Mouse (Mus musculus) stomach, embryonic 15.5 days (tissue): ENCODE data around the gene Slc48a1. TPM values are rescaled to one million over a fixed set of nuclear protein-coding genes. Genes with fewer than 3 reads are reported as not detected.
A peak's percentile ranks its signal among the peaks of the same experiment; 100 is the strongest.

Source experiments
- ATAC-seq: fragments of 200-750 bp; cut with Nextera tagmentation; 2 replicates; pipeline ENCODE4 v1.8.0; 2017; ENCODE audit warnings: low read depth, moderate number of reproducible peaks, moderate TSS enrichment; ENCODE audit not compliant: insufficient read depth, low FRiP score
- H3K27ac ChIP-seq: fragments of 300-500 bp; sonication (generic); 2 replicates; pipeline ENCODE4 v1.5.1; 2015; ENCODE audit warnings: mild to moderate bottlenecking, inconsistent platforms
- H3K27me3 ChIP-seq: fragments of 300-500 bp; sonication (generic); replicated peaks from 2 replicates; pipeline ENCODE4 v1.6.1; 2015; ENCODE audit warnings: inconsistent platforms
- H3K36me3 ChIP-seq: fragments of 300-500 bp; sonication (generic); 2 replicates; pipeline ENCODE4 v1.6.1; 2015; ENCODE audit warnings: inconsistent platforms
- H3K4me1 ChIP-seq: fragments of 300-500 bp; sonication (generic); 2 replicates; pipeline ENCODE4 v1.6.1; 2015; ENCODE audit warnings: inconsistent platforms
- H3K4me2 ChIP-seq: fragments of 300-500 bp; sonication (generic); 2 replicates; pipeline ENCODE4 v1.6.1; 2015; ENCODE audit warnings: mild to moderate bottlenecking, inconsistent platforms
- H3K4me3 ChIP-seq: fragments of 300-500 bp; sonication (generic); replicated peaks from 2 replicates; pipeline ENCODE4 v1.5.1; 2015; ENCODE audit warnings: inconsistent platforms
- H3K9ac ChIP-seq: fragments of 300-500 bp; sonication (generic); 2 replicates; pipeline ENCODE4 v1.6.1; 2015; ENCODE audit warnings: inconsistent platforms
- H3K9me3 ChIP-seq: fragments of 300-500 bp; sonication (generic); 2 replicates; pipeline ENCODE4 v1.6.1; 2016; ENCODE audit warnings: inconsistent platforms
- WGBS: fragments of 180-500 bp; shearing (Covaris S2); methylation state at CpG from one replicate; pipeline ENCODE4 v1.1.7; 2015; 5-methylcytosine and 5-hydroxymethylcytosine counted together
- polyA plus RNA-seq: library from polyadenylated mRNA; unstranded; fragments of >200 nt; fragmentation: Nextera tagmentation; extraction: Ambion mirVana; gene quantifications from 2 replicates; pipeline ENCODE4 v1.2.1, GENCODE M21; 2015

Slc48a1 gene
- polyA plus RNA-seq, 1 experiment from 2014 or later, result 41.9 TPM

DNA sequence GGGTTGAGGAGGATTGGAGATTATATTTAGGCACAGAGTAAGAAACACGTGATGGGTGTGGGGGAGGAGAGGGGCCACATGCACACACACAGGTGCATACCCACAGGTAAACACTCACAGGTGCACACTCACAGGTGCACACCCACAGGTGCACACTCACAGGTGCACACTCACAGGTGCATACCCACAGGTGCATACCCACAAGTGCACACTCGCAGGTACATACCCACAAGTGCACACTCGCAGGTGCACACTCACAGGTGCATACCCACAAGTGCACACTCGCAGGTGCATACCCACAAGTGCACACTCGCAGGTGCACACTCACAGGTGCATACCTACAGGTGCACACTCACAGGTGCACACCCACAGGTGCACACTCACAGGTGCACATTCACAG lies 32.1 kb downstream of the Slc48a1 start:
- no peak overlapping the region for H3K9ac ChIP-seq
- no peaks in the 10 kb centered on the region for H3K9me3 ChIP-seq
- no peaks in the 10 kb centered on the region for H3K27me3 ChIP-seq
- H3K4me1 ChIP-seq, result peaks cover 30% of the 10 kb centered on the region
- ATAC-seq, result no peak
- WGBS, result 88% methylated on average over 5 of the region's 5 CpGs
- H3K4me3 ChIP-seq, result no peak overlapping the region
- H3K4me2 ChIP-seq, result no peak overlapping the region
- H3K36me3 ChIP-seq, result peaks cover 37% of the 10 kb centered on the region
- no peak overlapping the region for H3K27ac ChIP-seq

DNA sequence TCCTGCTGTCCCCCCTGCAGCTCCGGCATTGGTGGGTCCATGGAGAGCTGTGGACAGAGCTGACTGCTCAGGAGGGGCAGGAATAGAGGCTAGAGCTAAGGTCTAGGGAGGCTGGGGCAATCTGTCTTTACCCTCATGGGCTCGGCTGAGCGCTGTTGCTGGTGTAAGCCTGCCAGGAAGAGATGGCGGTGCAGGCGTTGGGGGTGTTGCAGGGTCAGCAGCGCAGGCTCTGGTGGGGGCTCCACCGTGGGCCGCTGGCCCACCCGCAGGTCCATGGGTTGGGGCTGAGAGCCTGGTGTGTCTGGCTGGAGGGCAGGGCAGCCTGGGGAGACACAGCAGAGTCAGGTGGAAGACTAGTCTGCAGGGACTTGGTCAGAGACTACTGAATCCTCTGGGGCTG lies 33.0 kb downstream of the Slc48a1 start:
- Histone ChIP-seq H3K36me3 (peaks cover 37% of the 10 kb centered on the region), H3K9me3 (no peaks in the 10 kb centered on the region), H3K4me2 (no peak overlapping the region), H3K27me3 (no peaks in the 10 kb centered on the region), H3K4me3 (no peak overlapping the region), H3K4me1 (peaks cover 30% of the 10 kb centered on the region), H3K27ac (no peak overlapping the region), H3K9ac (no peak overlapping the region)
- 85% methylated on average over 9 of the region's 9 CpGs for WGBS
- ATAC-seq, result no peak

- no peak overlapping the region for H3K9ac ChIP-seq
- 59% methylated on average over 6 of the region's 6 CpGs for WGBS
These were observed 33.8 kb downstream of the Slc48a1 start for GRCm38 (mm10) chr15:97812126-97812525.

GRCm38 (mm10) chr15:97812875-97813274 lies 34.6 kb downstream of the Slc48a1 start:
- Histone ChIP-seq H3K4me1 (peaks cover 30% of the 10 kb centered on the region), H3K36me3 (peaks cover 27% of the 10 kb centered on the region), H3K9ac (no peak overlapping the region), H3K9me3 (no peaks in the 10 kb centered on the region), H3K4me2 (no peak overlapping the region), H3K27me3 (no peaks in the 10 kb centered on the region), H3K27ac (no peak overlapping the region; the same call in 1 of the 2 replicates), H3K4me3 (no peak overlapping the region)
- WGBS, result 64% methylated on average over 7 of the region's 7 CpGs
- no peak for ATAC-seq

More at GRCm38 (mm10) chr15:97812126-97812525, 33.8 kb downstream of the Slc48a1 start:
- Histone ChIP-seq H3K4me1 (peaks cover 30% of the 10 kb centered on the region), H3K4me3 (no peak overlapping the region), H3K27me3 (no peaks in the 10 kb centered on the region), H3K4me2 (no peak overlapping the region), H3K36me3 (peaks cover 32% of the 10 kb centered on the region), H3K9me3 (no peaks in the 10 kb centered on the region), H3K27ac (0 out of 2 replicates have a peak overlapping the region, but pooled peaks have one; percentile 21)
- ATAC-seq, result 0 out of 2 replicates have a peak, but pooled peaks have one; percentile 32

- ATAC-seq, result no peak
- no peaks in the 10 kb centered on the region for H3K9me3 ChIP-seq
- H3K4me1 ChIP-seq, result peaks cover 30% of the 10 kb centered on the region
- 39% methylated on average over 21 of the region's 21 CpGs for WGBS
- H3K4me2 ChIP-seq, result peak overlapping the region; percentile 13; the same call in 1 of the 2 replicates
- no peak overlapping the region for H3K9ac ChIP-seq
- no peaks in the 10 kb centered on the region for H3K27me3 ChIP-seq
- peak overlapping the region; percentile 18; the same call in 1 of the 2 replicates for H3K27ac ChIP-seq
- peaks cover 26% of the 10 kb centered on the region for H3K36me3 ChIP-seq
- no peak overlapping the region for H3K4me3 ChIP-seq
These were observed 35.3 kb downstream of the Slc48a1 start for GRCm38 (mm10) chr15:97813452-97814204.

- Histone ChIP-seq H3K9ac (no peak overlapping the region), H3K27ac (no peak overlapping the region), H3K36me3 (peaks cover 16% of the 10 kb centered on the region), H3K9me3 (no peaks in the 10 kb centered on the region), H3K4me1 (peaks cover 30% of the 10 kb centered on the region), H3K27me3 (no peaks in the 10 kb centered on the region), H3K4me3 (no peak overlapping the region), H3K4me2 (no peak overlapping the region)
- WGBS, result 53% methylated on average over 5 of the region's 5 CpGs
- no peak for ATAC-seq
These were observed 36.4 kb downstream of the Slc48a1 start for GRCm38 (mm10) chr15:97814703-97815102.

DNA sequence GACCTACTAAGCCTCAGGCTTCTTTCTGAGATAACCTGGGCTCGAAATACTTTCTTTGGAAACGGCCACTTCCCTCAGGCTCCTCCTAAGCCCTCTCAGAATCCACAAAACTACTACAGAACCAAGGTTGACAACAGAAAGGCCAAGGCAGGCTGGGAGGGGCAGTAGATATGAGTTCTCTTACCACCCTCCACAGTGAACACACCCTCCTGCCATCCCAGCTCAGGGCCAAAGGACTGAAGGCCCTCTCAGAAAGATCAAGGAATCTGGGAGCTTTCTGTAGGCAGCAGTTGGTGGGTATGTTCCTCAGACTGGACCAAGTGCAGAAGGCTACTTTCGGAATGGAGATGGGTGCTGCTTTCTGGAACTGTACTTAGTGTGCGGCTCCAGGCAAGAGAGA lies 36.9 kb downstream of the Slc48a1 start:
- Histone ChIP-seq H3K36me3 (peaks cover 11% of the 10 kb centered on the region), H3K27ac (no peak overlapping the region), H3K9me3 (no peaks in the 10 kb centered on the region), H3K4me2 (no peak overlapping the region), H3K9ac (no peak overlapping the region), H3K4me3 (no peak overlapping the region), H3K27me3 (no peaks in the 10 kb centered on the region), H3K4me1 (peaks cover 30% of the 10 kb centered on the region)
- 92% methylated on average over 4 of the region's 4 CpGs for WGBS
- ATAC-seq, result no peak

DNA sequence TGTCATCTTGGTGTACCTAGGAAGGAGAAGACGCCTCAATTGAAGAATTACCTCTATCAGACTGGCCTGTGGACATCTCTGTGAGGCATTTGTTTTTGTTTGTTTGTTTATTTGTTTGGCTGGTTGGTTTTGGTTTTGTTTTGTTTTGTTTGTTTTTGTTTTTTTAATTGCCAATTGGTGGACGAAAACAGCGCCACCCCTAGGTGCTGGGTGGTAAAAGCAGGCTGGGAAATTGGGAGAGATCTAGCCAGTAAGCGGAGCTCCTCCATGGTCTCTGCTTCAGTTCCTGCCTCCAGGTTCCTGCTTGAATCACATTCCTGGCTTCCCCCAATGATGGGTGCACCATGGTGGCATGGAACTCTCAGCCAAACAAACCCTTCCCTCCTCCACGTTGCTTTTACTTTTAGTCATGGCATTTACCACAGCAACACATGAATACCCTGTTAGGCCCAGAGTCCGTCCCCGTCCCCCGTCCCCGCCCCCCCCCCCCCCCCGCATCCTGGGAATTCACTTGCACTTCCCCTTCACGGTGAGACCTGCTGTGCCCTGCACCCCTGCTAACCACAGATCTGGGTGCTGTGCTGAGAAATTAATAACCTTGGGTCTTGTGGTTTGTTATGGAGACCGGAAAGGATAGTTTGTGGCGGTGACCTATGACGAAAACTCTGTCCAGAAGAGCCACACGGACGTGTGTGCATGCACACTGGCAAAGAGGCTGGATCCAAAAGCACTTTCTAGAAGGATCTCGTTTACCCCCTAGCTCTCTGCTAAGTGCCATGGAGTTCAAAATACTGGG lies 38.1 kb downstream of the Slc48a1 start:
- H3K4me1 ChIP-seq, result peaks cover 41% of the 10 kb centered on the region
- 0 out of 2 replicates have a peak, but pooled peaks cover under 1% of the 10 kb centered on the region for H3K36me3 ChIP-seq
- H3K4me3 ChIP-seq, result no peak overlapping the region
- H3K9me3 ChIP-seq, result no peaks in the 10 kb centered on the region
- no peak overlapping the region for H3K27ac ChIP-seq
- no peak for ATAC-seq
- no peak overlapping the region for H3K4me2 ChIP-seq
- WGBS, result 90% methylated on average over 16 of the region's 17 CpGs
- H3K9ac ChIP-seq, result no peak overlapping the region
- H3K27me3 ChIP-seq, result no peaks in the 10 kb centered on the region

DNA sequence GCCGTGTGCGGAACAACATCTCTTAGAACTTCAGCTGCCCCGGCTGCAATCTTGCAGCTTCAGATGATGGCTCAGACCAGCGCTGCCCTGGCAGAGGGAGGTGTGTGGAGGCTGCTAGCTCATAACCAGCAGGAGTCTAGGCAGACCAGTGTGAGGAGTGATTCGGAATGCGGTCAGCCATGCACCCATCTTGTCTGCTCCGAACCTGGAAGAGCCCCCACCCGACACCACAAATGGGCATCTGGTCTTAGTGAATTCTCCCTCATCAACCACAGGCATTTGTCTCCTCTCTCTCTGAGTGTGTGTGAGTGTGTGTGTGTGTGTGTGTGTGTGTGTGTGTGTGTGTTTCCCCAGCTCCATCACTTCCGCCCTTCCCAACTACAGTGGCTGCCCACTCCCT lies 41.6 kb downstream of the Slc48a1 start:
- Histone ChIP-seq H3K27ac (no peak overlapping the region), H3K4me3 (no peak overlapping the region), H3K4me2 (no peak overlapping the region), H3K9ac (no peak overlapping the region), H3K4me1 (peaks cover 39% of the 10 kb centered on the region), H3K27me3 (no peaks in the 10 kb centered on the region), H3K9me3 (no peaks in the 10 kb centered on the region), H3K36me3 (no peaks in the 10 kb centered on the region)
- no peak for ATAC-seq
- WGBS, result 81% methylated on average over 9 of the region's 9 CpGs

GRCm38 (mm10) chr15:97821321-97821982 lies 43.1 kb downstream of the Slc48a1 start:
- peaks cover 53% of the 10 kb centered on the region for H3K4me1 ChIP-seq
- 30% methylated on average over 10 of the region's 10 CpGs for WGBS
- ATAC-seq, result no peak
- H3K27ac ChIP-seq, result peak overlapping the region; percentile 65
- H3K9ac ChIP-seq, result no peak overlapping the region
- no peaks in the 10 kb centered on the region for H3K27me3 ChIP-seq
- peak overlapping the region; percentile 11; the same call in 1 of the 2 replicates for H3K4me2 ChIP-seq
- H3K9me3 ChIP-seq, result no peaks in the 10 kb centered on the region
- no peaks in the 10 kb centered on the region for H3K36me3 ChIP-seq
- H3K4me3 ChIP-seq, result no peak overlapping the region

DNA sequence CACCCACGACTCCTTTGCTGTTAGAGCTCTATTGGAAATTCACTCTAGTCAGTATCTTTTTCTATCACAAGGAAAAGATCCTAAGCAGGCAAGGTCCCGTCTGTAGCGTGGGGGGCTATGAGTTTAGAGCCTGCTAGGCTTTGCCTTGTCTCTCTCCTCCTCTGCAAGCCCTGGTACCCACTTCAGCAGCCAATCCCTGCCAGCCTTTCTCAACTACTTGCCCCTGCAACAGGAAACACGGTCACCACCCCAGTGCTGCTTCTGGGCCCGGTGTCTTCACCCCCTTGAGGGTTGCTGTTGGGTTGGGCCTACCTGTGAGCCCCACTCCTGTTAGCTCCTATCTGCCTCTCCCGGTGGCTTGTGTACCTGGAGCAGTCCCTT lies 43.7 kb downstream of the Slc48a1 start:
- H3K4me3 ChIP-seq, result no peak overlapping the region
- no peaks in the 10 kb centered on the region for H3K9me3 ChIP-seq
- H3K27ac ChIP-seq, result peak overlapping the region; percentile 65
- 67% methylated on average over 6 of the region's 6 CpGs for WGBS
- peaks cover 58% of the 10 kb centered on the region for H3K4me1 ChIP-seq
- no peak overlapping the region for H3K4me2 ChIP-seq
- H3K36me3 ChIP-seq, result no peaks in the 10 kb centered on the region
- ATAC-seq, result no peak
- no peaks in the 10 kb centered on the region for H3K27me3 ChIP-seq
- H3K9ac ChIP-seq, result no peak overlapping the region
